Comparison of ENCODE assay signal across 10 mouse cellular contexts in the genomic region with DNA sequence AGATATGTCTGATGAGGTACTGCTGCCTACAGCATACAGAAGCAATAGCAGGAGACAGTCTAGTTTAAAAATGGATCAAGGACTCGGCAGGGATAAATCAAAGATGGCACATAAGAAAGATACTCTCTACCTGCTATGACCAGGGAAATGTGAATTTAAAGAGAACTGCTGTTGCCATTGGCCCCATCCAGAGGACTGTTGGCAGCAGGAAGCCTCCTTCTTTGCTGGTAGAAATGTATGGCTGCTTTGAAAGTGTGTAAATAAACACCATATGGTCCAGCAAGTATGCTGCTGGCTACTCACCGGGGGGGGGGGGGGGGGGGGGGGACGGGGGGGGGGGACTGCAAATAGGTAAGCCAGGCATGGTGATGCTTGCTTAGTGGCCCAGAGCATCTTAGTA.
"Had no signal": no experiment of that assay in that cellular context is flagged by ENCODE, and none has a peak within 500 bp of the region (broad histone marks: within the 10 kb centered on the region; RNA-seq: fewer than 3 reads in every experiment).

No protein-coding gene starts in this region.

- H3K4me2 ChIP-seq: limb, embryonic 13.5 days had no signal

- H3K36me3 ChIP-seq: limb, embryonic 13.5 days had no signal

- H3K9me3 ChIP-seq: limb, embryonic 13.5 days had no signal

- H3K9ac ChIP-seq: limb, embryonic 13.5 days; liver, embryonic 14.5 days had no signal

- DNase-seq: kidney, postnatal 36 days; left cerebral cortex, postnatal 4 days; lung, adult 18-20 months; midbrain, embryonic 14.5 days; right cerebral cortex, adult 18-20 months; right cerebral cortex, postnatal 25 days; thymus, postnatal 4 days had no signal

- H3K27me3 ChIP-seq: limb, embryonic 13.5 days had no signal

- H3K4me3 ChIP-seq: limb, embryonic 13.5 days had no signal

- H3K27ac ChIP-seq: kidney, postnatal 0 days; limb, embryonic 13.5 days; liver, embryonic 14.5 days had no signal

- H3K4me1 ChIP-seq: limb, embryonic 13.5 days had no signal
